Mouse (Mus musculus) gastrocnemius, postnatal 36 days (tissue): ENCODE data around the gene Acot13. TPM values are rescaled to one million over a fixed set of nuclear protein-coding genes. Genes with fewer than 3 reads are reported as not detected.
"Not testable (repeated sequence)": the region's sequence is repeated elsewhere in the genome, so short reads cannot be mapped to it uniquely, and the experiment has no call there.

Source experiments
- DNase-seq, 2 experiments: peaks; one replicate each; pipeline ENCODE4 v3.0.0; 2022
- intact Hi-C: fragments of 180-260 bp; cut with DNase I; formaldehyde crosslinking; loops from one replicate; pipeline ENCODE4 v1.15.1; 2025
- long read RNA-seq, 2 experiments: library from polyadenylated mRNA; stranded (forward); transcript quantifications; one replicate each; pipeline ENCODE4 v2.0.0; 2021
- total RNA-seq, 2 experiments: library from RNA; stranded (reverse); gene quantifications; 2 replicates each; pipeline ENCODE4 v1.2.3; 2021

Acot13 gene
- total RNA-seq, result 100 to 1,000 TPM; 124 to 130 TPM
- long read RNA-seq, experiment 1, transcript Acot13-201 (3 exons, 721 nt), result major isoform, 219 of 657 reads
- long read RNA-seq, experiment 1, partial matches to known transcripts, result 3 of 657 reads
- long read RNA-seq, experiment 1, other reads (novel, unspliced or antisense), result 435 of 657 reads
- long read RNA-seq, experiment 2, transcript Acot13-201 (3 exons, 721 nt), result major isoform, 293 of 771 reads
- long read RNA-seq, experiment 2, partial matches to known transcripts, result 6 of 771 reads
- long read RNA-seq, experiment 2, other reads (novel, unspliced or antisense), result 472 of 771 reads

- peak; percentile 90 to 93 for DNase-seq
- intact Hi-C loops, result no loop called here
Measured at GRCm38 (mm10) chr13:24831353-24832130, at the start of gene Acot13, which contains the start of gene Tdp2. TSS of gene Acot13 (minus strand) at chr13:24831540. TSS of gene Tdp2 (plus strand) at chr13:24831679.

GRCm38 (mm10) chr13:24880704-24881103 is 49.4 kb upstream of the Acot13 start:
- intact Hi-C loops, result no loop called here
- DNase-seq, result no peak

- intact Hi-C loops, result no loop called here
- no peak for DNase-seq
Measured at GRCm38 (mm10) chr13:24880208-24880607, 48.9 kb upstream of the Acot13 start.

GRCm38 (mm10) chr13:24879359-24880040 is 48.2 kb upstream of the Acot13 start:
- DNase-seq, result no peak
- intact Hi-C loops, result no loop called here

- DNase-seq, result no peak
- intact Hi-C loops, result no loop called here
Measured at GRCm38 (mm10) chr13:24868233-24868632, 36.9 kb upstream of the Acot13 start.

GRCm38 (mm10) chr13:24867789-24868188 is 36.4 kb upstream of the Acot13 start:
- intact Hi-C loops, result no loop called here
- no peak for DNase-seq

- intact Hi-C loops, result no loop called here
- no peak for DNase-seq
Measured at GRCm38 (mm10) chr13:24866430-24867402, 35.4 kb upstream of the Acot13 start.

- DNase-seq, result no peak
- intact Hi-C loops, result no loop called here
Measured at GRCm38 (mm10) chr13:24862520-24862919, 31.2 kb upstream of the Acot13 start.

GRCm38 (mm10) chr13:24862021-24862420 is 30.7 kb upstream of the Acot13 start:
- intact Hi-C loops, result no loop called here
- DNase-seq, result no peak

GRCm38 (mm10) chr13:24861084-24861483 is 29.7 kb upstream of the Acot13 start:
- intact Hi-C loops, result no loop called here
- DNase-seq, result no peak

GRCm38 (mm10) chr13:24859115-24859514 is 27.8 kb upstream of the Acot13 start:
- no peak for DNase-seq
- intact Hi-C loops, result no loop called here

- no peak for DNase-seq
- intact Hi-C loops, result no loop called here
Measured at GRCm38 (mm10) chr13:24852570-24852969, 21.2 kb upstream of the Acot13 start.

- no peak for DNase-seq
- intact Hi-C loops, result no loop called here
Measured at GRCm38 (mm10) chr13:24851989-24852388, 20.6 kb upstream of the Acot13 start.

- intact Hi-C loops, result no loop called here
Measured at GRCm38 (mm10) chr13:24849318-24849717, 18.0 kb upstream of the Acot13 start.

GRCm38 (mm10) chr13:24844983-24845955 is 13.9 kb upstream of the Acot13 start, which contains the start of gene D130043K22Rik:
TSS of gene D130043K22Rik (plus strand) at chr13:24845135.
- DNase-seq, result no peak
- intact Hi-C loops, result no loop called here

More at GRCm38 (mm10) chr13:24849318-24849717, 18.0 kb upstream of the Acot13 start:
- DNase-seq, result no peak

- intact Hi-C loops, result no loop called here
- DNase-seq, result no peak
Measured at GRCm38 (mm10) chr13:24841702-24842101, 10.4 kb upstream of the Acot13 start.

GRCm38 (mm10) chr13:24839831-24840230 is 8.5 kb upstream of the Acot13 start:
- intact Hi-C loops, result no loop called here
- no peak for DNase-seq

GRCm38 (mm10) chr13:24837765-24838164 is 6.4 kb upstream of the Acot13 start:
- DNase-seq, intact Hi-C loops: not testable (repeated sequence)

- DNase-seq, result no peak
- intact Hi-C loops, result no loop called here
Measured at GRCm38 (mm10) chr13:24832811-24833155, 1.4 kb upstream of the Acot13 start.
